Mouse (Mus musculus) layer of hippocampus, adult 11-12 months (tissue): ENCODE measurements at regions not wholly inside any gene's neighbourhood (a gene's known extent, or its start where the extent isn't known, plus 50 kb on each side); places are given as distances from the start of the nearest gene placed in this dataset.

Experiments used
- DNase-seq: peaks from one replicate; pipeline ENCODE4 v3.0.0; 2022; ENCODE audit warnings: low spot score

DNA sequence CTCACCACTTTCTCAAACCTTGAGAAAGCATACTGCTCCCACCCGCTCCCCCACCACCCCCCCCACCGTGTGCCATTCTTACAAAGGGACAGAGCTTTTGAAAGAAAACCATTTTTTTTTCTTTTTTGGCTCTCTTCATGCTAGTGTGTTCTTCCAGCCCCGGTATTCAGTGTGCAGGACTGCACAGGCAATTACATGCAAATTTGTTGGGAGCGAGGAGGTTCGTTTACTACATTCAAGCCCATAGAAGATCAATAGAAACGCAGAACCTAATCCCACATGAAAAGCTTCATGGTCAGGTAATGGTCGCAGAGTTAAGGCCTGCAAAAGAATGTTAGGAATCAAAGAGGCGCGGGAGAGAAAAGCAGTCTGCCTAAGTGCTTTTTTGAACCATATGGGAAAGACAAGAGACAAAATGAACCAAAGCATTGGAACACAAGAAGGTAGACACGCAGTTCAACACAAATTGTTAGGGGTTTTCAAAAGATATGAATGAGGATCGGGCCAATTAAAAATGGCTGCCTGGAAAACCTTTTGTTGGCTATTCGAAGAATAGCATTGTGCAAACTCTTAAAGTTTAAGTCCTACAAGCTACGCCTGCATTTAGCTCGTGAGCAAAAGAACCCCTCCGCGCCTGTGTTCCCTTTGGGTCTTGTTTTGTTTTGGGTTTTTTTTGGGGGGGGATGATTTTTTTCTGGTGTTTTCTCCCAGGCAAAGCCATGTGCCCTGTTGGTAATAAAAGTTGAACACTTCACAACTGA, 166.6 kb upstream of the Id4 start:
- DNase-seq, result no peak

DNA sequence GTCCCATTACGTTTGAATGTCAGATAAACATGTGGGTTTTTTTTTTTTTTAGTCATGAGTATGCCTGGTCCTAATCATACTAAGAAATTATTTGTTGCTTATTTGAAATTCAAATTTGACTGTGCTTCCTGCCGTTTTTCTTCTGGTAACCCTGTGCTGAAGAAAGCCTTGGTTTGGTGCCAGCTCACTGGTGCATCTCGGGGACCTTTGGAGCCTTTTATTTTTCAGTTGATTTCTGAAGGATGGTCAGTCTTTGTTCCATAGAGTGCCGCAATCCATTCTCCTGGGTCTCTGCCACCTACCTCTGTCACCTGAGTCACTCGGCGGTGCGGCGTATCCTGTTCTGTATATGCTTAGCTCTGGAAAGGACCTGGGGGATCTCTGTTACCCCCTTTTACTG, 158.9 kb upstream of the Id4 start:
- no peak for DNase-seq

DNA sequence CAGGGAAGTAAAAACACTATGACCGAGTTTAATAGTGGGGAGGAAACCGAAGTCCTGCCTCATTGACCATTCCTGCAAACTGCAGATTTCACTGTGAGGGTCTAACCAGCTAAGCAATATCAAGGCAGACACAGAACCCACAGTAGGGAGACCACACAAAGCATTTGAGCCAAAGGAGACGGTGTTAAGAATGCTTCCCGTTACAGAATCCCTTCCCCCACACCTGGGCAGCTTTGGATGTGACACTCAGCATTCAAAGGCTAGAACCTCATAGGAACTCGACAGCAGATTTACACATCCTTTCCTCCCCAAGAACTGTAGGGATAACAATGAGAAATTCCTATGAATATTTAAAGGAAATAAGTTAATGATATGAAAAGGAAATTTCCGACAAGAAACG, 158.5 kb upstream of the Id4 start:
- DNase-seq, result no peak

DNA sequence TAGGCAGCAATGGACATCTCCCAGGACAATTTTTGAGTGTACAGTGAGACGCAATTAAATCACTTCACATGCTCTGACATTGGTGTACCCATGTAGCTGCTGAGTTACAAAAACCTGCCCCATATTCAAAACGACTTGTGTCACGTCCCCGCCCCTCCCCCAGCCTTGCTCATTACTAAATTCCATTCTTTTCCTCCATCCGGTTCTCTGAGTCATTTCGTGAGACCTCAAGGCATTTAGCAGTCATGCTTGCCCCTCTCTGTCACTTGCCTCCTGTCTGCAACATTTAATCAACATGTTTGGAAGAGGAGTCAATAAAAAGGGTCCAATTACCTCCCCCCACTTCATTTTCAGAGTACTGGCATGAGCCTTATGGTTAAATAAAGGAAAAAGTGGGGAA, 156.3 kb upstream of the Id4 start:
- no peak for DNase-seq

DNA sequence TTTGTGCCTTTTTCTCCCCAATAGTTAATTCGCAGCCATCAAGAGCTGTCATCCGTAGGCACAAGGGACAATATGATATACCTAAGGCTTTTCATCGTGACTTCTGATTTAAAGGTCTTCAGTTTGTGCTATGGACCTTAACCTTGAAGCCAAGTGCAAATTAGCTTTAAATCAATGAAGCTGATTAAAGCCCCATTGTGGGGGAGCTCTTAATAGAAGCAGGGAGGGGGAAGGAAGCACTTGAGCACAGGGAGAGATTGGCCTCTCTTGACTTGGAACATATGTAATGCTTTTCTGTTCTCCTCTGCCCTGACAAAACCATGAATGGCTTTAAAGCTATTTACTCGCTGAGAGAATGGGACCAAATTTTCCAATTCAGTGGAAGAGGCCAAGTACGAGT, 154.1 kb upstream of the Id4 start:
- no peak for DNase-seq

DNA sequence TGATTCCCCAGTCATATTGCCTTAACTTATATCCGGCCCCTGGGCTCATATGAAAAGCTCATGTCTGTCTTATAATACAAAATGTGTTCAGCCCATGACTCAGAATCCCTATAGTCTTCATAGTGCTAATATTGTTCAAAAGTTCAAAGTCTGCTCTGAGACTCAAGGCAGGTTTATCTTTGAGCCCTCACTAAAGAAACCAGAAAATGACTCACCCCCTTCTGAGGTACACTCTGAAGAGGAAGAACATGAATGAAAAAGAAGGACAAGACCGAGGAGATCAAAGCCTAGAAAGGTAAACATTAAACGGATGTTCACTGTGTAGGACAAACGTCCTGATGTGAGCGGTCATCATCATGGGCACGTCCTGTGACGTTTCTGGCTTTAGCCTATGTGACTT, 145.1 kb upstream of the Id4 start:
- no peak for DNase-seq

DNA sequence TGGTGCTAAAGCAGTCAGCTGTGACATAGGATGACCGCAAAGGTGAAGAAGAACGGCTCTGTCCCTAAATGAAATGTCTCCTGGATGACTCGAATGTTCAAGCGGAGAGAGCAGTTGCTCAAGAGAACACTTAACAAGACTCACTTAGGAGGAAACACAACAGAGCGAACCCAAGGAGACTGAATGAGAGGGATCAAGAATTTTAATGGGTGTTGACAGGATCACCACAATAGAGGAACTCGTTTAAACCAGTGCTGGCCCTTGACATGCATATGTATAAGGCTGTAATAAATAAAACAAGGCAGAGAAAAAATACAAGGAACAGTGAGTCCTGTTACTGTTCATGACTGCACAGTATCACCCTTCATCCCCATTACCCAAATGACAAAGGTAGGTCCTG, 134.4 kb upstream of the Id4 start:
- peak; percentile 8 for DNase-seq

DNA sequence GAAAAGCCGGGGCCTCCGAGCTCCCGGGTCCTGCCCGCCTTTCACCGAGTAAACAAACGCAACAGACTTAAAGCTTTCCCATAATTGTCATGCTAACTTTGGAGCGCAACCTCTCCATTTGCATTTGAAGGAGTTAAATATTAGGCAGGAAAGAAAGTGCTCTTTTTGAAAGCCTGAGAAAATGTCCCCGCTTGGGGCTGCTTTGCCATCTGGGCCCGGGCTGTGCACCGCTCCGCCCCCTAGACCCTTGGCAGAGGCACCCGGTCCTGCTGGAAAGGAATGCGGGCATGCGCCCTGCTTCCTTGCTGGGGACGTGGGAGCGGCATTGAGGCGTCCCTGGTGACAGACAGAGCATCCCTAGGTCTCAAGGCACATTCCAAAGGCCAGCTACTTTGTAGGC, 130.3 kb upstream of the Id4 start:
- peak; percentile 55 for DNase-seq

DNA sequence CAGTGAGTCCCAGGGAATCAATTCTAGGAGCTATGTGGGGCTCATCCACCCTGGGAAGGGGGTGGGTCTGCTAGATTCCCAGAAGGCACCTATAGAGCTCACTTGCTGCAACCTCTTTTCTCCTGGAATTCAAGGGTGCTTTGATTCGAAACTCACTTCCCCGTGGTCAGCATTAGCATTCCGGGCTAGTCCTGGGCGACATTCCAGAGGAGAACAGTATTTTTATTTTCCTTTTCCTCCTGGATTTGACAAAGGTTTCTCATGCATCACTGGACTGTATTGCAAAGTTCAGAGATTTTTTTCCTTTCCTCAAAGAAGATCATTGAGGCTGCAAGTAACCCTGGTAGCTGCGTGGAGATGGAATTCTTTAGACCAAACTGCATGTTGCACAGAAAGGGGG, 129.3 kb upstream of the Id4 start:
- DNase-seq, result no peak

DNA sequence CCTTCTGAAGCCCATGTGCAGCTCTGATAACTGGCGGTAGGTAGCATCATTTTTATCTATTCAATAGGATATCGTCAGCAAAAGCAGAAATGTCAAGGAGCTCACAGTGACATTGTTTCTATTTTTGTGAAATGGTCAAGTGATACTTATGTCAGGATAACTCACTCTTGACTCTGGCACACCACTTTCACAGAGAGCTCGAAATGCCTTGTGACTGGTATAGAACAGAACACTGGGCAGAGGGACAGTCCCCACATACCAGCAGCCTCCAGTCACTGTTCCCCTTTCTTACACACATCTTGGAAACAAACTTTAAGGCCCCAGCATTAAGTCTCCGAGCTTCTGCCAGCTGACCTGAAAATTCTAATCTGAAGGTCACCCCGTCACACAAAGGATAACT, 115.1 kb upstream of the Id4 start:
- no peak for DNase-seq

DNA sequence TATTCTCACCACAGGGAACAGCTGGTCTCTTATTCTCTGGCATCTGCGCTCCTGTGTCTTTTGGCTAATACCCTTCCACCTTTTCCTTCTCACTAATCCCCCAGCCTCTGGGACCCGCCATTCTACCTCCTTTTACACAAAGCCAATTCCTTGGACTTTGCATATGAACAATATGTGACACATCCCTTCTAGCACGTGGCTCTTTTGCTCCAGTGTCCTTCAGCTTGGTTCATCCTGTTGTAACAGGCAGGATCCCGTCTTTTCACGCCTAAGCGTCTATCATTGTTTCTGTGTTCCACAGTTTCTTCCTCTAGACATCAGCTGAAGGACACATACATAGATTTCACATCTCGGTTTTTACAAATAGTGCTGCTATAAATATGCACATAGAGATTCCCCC, 114.0 kb upstream of the Id4 start:
- no peak for DNase-seq

DNA sequence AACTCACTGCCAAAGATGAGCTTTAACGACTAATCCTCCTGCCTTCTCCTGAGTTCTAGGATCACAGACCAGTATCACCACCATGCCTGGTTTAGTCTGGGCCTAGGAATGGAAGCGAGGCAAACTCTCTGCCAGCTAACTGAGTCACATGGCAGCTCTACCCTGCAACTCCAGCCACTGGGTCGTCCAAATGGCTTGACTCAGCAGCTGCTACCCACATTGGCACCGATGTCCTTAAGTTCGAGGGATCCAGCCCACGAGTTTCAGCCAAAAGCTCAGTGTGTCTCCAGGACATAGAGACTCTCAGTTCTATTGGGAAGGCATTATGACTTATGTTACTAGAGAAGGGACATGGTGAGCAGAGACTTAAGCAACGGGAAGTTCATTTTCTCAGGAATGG, 107.8 kb upstream of the Id4 start:
- peak; percentile 18 for DNase-seq

DNA sequence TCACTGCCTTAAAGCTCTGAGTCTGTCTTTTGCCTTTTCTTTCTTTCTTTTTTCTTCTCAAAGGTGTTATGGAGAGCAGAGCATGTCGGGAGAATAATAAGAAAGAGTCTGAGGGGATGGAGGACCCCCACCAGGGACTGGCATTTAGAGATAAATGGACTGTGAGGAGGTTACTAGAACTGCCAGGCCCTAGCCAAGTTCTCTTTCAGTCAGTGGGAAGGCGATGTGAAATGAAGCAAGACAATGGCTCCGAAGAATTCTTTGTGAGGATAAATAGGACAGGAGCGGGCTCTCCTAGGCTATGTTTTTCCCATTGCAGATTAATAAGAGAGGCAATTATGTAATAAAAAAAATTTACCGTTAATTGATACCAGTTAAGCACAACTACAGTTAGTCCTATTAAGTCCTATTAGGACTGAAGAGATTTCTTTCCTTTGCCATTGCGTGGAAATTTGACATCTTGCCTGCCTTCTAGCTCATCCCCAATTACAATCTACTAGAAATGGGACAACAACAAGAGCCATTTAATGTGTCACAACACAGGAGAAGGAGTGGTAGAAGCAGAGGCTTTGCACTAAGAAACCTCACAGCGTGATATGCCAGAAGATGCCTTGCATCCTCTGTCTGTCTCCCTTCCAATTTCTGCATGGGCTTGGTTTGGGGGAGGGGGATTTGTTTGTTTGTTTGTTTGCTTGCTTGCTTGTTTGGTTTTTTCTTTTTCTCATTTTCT, 107.2 kb upstream of the Id4 start:
- no peak for DNase-seq

DNA sequence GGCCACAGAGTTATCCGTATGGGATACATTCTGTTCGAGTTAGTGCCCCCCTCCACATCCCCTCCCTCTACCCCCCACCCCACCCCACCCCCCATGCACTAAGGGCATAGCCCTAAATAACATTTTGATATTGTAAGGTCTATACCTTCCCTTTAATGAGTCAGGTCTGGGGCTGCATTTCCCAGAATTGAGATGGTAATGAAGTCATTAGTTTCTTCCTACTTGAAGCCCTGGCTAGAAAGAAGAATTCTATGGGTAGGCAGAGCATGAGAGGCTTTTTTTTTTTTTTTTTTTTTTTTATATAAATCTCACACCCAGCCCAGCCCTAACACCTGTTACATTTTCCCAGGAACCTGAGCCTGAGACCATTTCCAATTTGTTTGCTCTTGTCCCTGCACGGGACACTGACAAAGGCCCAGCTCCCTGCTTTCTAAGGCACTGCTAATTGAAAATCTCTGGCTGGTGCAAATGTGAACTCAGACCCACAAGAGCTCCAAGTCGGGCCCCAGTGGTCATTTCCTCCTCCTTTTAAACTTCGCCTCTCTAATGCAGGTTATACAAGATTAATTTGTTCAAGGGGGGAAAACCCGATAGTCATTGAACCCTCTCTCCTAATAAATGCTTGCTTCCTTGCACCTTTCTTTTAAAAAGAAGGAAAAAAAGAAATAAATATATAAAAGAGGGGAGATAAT, 106.5 kb upstream of the Id4 start:
- DNase-seq, result no peak

DNA sequence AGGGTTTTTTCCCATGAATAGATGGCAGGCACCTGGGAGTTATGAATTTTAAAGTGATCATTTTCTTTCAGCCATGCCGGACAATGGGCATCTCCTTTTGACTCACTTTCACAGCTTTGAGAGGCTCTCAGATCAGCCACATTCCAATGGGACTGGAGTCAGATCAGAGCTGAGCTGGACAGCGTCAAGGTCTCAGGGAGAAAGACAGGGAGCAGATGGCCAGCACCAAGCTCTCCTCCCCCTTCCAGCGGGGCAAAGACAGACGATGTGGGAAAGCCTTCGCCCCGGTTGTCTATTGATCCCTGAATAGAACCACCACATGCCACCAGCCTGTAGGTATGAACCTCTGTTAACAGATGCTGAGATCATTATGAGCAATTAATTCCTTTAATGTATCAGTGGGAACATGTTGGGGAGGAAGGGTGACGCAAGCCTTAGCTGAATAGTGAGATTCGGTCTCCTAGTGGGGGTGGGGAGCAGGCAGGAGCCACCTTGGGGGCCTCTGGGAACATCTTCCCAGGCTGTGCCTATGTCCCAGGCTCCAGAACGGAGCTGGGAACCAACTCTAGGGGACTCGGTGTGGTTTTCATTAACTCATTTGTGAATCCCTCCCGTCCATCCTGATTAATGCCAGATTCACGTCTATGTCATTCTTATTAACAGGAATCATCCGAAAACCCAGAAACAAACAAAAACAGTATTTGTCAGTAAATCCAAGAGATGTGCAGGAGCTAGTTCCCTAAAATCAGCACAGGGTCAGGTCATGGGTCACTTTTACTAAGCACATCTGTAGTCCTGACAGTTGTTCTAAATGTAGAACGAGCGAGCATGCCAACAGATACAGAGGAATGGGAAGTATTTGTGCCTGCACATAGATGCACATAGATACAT, 101.8 kb upstream of the Id4 start:
- no peak for DNase-seq

DNA sequence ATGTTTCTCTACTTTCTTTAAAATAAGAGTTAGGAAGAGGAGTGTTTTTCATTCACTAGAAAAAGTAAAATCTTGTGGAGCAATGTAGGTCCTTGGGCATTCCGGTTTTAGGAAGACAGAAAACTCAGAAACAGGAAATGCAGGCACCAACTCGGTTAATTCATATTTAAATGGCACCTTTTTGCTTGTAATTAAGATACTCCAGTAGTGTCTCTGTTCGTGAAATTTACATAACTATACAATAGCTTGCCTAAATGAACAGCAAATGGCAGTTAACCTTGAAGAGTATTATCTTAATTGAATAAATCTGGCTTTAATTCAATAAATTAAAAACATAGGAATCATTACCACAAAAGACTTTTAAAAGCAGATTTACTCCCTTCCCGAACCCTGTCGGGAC, 100.9 kb upstream of the Id4 start:
- DNase-seq, result no peak

DNA sequence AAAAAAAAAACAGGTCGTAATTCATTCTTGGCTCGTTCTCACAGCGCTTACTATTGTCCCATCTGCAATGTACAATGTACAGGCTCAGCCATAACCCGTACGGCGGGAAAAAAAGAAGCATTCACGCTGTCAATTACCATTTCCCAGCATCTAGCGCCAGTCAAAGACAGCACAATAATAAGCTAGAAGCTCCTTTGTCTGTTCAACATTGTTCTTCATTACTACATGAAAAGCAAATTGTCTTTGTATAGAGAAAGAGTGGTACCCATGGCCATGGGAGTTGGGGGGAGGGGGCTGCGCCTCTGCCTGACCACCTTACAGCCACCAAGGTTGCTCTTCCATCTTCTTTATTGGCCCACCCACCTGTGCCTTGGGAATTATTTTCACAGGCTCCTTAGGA, 99.7 kb upstream of the Id4 start:
- DNase-seq, result no peak

DNA sequence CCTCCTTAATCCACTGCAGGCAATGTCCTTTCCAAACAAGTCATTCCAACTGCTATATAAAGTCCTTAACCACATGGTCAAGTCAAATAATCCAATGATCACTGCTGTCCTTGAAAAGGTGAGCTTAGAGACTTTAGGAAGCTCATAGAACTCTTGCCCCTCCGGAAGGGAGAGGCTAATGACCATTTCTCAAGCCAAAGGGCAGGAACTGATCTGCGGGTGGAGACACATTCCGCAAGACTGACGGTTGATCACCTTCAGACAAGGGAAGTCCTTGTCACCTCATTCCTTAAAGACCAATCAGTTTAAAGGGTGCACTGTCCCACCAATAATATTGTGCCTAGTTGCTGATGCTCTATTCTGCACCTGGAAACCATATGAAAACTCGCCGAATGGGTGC, 96.4 kb upstream of the Id4 start:
- DNase-seq, result no peak

DNA sequence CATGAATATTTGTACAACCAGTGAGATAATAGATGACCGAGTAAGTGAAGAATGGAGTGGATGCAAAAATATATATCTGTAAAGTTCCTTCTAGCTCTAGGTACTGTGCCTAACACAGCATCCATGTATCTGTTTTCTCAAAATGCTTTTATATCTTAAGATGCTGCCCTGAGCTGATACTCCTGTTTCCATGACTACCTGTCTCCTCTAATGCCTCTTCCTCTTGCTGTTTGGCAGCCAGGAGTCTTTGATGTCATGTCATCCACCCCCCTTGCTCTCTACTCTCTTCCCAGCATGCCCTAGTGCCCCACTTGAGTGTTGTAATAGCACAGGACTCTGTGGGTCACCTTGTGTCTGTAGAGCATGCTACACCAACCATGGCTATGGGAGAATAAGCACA, 95.2 kb upstream of the Id4 start:
- no peak for DNase-seq

DNA sequence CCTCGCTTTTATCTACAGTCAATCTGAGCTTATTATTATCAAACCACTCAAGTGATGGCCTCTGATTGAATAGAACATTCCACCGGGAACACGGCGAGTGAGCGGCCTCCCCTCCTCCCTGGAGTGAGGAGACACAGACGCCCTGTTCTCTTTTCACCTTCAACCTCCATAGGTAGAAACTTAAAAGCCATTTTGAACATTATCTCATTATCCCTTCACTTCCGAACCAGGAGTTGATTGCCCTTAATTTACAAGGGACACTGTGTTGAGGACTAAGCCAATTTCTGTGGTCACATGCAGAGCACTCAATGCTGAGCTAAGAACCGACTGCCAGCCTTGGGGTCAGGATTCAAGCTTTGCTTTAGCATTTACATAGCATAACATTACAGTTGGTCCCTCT, 93.1 kb upstream of the Id4 start:
- no peak for DNase-seq

DNA sequence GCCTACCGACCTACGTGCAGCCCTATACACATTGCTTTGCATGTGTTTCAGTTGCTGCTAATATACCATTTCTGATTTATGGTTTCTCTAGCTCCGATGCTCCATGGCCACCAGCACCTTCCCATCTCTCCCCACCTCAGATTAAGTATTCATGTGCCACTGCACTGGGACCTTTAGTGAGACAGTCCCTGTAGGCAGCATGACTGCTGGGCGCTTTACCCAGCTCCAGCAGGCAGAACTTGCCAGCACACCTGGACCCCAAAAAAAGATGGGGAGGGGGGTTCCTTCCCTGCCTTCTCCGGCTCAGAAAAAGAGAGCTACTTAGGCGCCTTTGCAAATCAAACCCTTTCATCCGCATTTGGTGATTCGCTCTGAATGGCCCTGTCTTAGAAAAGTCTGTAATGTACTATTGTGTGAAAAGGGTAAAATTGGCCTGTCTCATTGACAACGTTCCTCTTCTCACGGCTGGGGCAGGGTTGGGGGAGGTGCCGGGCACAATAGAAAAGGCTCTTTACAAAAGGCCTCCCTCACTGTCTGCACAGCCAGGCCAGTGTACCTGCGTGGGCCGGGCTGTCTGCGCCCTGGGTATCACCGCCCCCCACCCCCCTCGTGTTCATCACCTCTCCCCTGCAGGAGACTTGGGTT, 89.6 kb upstream of the Id4 start:
- no peak for DNase-seq

DNA sequence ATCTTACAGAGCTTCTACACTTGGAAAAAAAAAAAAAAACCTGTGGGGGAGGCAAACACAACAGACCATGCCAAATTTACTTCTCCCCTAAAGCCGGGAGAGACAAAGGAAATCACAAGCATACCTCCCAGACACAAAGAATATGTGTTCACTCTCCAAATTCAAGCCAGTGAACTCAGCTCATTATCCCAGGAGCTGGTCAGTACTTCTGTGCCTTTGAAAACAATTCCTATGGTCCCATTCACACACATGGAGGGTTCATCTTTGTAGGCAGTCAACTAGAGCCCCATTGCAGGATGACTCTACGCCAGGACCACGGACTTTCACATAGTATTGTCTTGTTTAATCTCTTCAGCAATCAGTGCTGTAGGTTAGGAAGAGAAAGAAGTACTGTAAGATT, 89.0 kb upstream of the Id4 start:
- no peak for DNase-seq
